Mouse (Mus musculus) midbrain, embryonic 10.5 days (tissue): ENCODE measurements around the gene Clcn1. TPM values are rescaled to one million over a fixed set of nuclear protein-coding genes. Genes with fewer than 3 reads are reported as not detected.
A peak's percentile ranks its signal among the peaks of the same experiment; 100 is the strongest.

Source experiments
- DNase-seq: peaks from one replicate; pipeline ENCODE4 v3.0.0-alpha.2; 2017; ENCODE audit warnings: low spot score
- H3K27ac ChIP-seq: fragments of 300-500 bp; sonication (generic); replicated peaks from 2 replicates; pipeline ENCODE4 v1.5.1; 2016; ENCODE audit warnings: mild to moderate bottlenecking
- H3K27me3 ChIP-seq: fragments of 300-500 bp; sonication (generic); 2 replicates; pipeline ENCODE4 v1.6.1; 2016; ENCODE audit warnings: low read depth, mild to moderate bottlenecking; ENCODE audit not compliant: poor library complexity, severe bottlenecking
- H3K36me3 ChIP-seq: fragments of 300-500 bp; sonication (generic); 2 replicates; pipeline ENCODE4 v1.6.1; 2016; ENCODE audit warnings: mild to moderate bottlenecking, moderate library complexity
- H3K4me1 ChIP-seq: fragments of 300-500 bp; sonication (generic); 2 replicates; pipeline ENCODE4 v1.6.1; 2016
- H3K4me3 ChIP-seq: fragments of 300-500 bp; sonication (generic); 2 replicates; pipeline ENCODE4 v1.5.1; 2016; ENCODE audit warnings: mild to moderate bottlenecking, moderate library complexity
- H3K9me3 ChIP-seq: fragments of 300-500 bp; sonication (generic); replicated peaks from 2 replicates; pipeline ENCODE4 v1.6.1; 2016; ENCODE audit warnings: mild to moderate bottlenecking
- WGBS: fragments of 180-500 bp; shearing (Covaris S2); methylation state at CpG from one replicate; pipeline ENCODE4 v1.1.7; 2016; 5-methylcytosine and 5-hydroxymethylcytosine counted together
- polyA plus RNA-seq: library from polyadenylated mRNA; unstranded; fragments of >200 nt; fragmentation: Nextera tagmentation; extraction: Ambion mirVana; gene quantifications from 2 replicates; pipeline ENCODE4 v1.2.1, GENCODE M21; 2016

Clcn1 gene
- polyA plus RNA-seq: 1.2 and 1.7 TPM in 2 replicates

- Histone ChIP-seq H3K4me1 (no peaks in the 10 kb centered on the region), H3K4me3 (no peak within 1 kb of the TSS), H3K27me3 (no peaks in the 10 kb centered on the region), H3K9me3 (no peaks in the 10 kb centered on the region), H3K27ac (no peak within 1 kb of the TSS), H3K36me3 (peaks cover 79% of the 10 kb centered on the region)
- no peak for DNase-seq
- 89% methylated on average over 5 of the region's 5 CpGs for WGBS
These were observed at the start of gene Clcn1 for GRCm38 (mm10) chr6:42286448-42286847. Gene Clcn1, plus strand, starts transcription at chr6:42286685.

DNA sequence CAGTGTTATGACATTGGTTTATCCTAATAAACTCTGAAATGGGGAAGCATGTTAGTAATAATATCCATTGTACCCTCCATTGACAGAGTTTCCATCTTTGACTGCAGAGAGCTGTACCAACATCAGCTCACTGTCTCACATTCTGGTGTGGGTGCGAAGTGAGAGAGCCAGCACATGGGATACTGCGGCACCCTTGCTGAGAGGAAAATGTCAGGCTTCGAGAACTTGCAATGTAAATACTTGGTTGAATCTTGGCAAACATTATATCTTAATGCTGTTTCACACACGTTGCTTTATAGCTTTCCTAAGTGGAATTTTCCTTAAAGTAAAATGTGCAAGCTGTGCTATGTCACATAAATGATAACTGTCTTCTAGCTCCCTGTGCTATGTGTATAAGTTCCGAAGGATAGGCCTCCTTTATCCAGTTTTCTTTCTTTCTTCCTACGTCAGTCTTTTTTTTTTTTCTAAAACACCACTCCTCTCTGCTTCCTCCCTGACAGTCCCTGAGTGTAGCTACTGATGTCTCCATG, 49.1 kb upstream of the Clcn1 start:
- H3K4me1 ChIP-seq: no peaks in the 10 kb centered on the region
- no peak overlapping the region for H3K4me3 ChIP-seq
- no peaks in the 10 kb centered on the region for H3K36me3 ChIP-seq
- H3K9me3 ChIP-seq: no peaks in the 10 kb centered on the region
- no peak overlapping the region for H3K27ac ChIP-seq
- H3K27me3 ChIP-seq: no peaks in the 10 kb centered on the region
- 74% methylated on average over 6 of the region's 6 CpGs for WGBS
- no peak for DNase-seq

DNA sequence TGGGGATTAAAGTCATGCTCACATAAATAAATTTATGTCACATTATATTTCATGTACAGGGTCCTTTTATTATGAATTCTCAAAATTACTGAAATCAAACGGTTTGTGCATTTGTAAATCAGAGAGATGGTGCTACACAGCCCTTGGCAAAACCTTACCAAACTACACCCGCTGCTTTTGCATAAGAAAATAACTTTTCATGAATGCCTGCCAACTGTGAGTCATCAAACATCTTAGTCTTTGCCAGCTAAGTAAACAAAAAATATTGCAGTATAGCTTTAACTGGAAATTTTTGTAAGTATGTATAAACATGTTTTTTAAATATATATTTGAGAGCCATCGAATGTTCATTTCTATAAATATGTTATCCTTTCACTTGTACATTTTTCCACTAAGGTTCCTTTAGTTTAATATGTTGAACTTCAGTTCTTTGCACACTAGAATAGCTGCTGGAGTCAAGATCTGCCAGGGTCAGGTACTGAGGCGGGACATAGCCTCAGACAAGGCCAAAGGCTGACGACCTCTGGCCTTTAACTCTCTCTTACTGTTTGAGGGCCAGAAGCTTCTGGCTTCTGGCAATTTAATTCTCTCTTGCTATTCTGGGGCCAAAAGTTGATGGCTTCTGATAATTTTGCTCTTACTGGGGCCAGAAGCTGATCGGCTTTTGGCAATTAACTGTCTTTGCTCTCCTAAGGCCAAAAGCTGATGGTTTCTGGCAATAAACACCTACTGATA, 45.0 kb upstream of the Clcn1 start:
- Histone ChIP-seq H3K36me3 (no peaks in the 10 kb centered on the region), H3K4me1 (peaks cover 9% of the 10 kb centered on the region), H3K27me3 (peaks cover 11% of the 10 kb centered on the region), H3K4me3 (no peak overlapping the region), H3K27ac (no peak overlapping the region), H3K9me3 (no peaks in the 10 kb centered on the region)
- 82% methylated on average over 6 of the region's 6 CpGs for WGBS
- DNase-seq: no peak

GRCm38 (mm10) chr6:42245711-42246353, 40.7 kb upstream of the Clcn1 start, which contains the start of gene Gstk1:
Gene Gstk1, plus strand, starts transcription at chr6:42245935.
- peak; percentile 82 for DNase-seq
- H3K36me3 ChIP-seq: no peaks in the 10 kb centered on the region
- peaks cover 12% of the 10 kb centered on the region for H3K4me1 ChIP-seq
- H3K4me3 ChIP-seq: peak within 1 kb of the TSS; percentile 64
- WGBS: 4% methylated on average over 28 of the region's 28 CpGs
- no peaks in the 10 kb centered on the region for H3K9me3 ChIP-seq
- H3K27me3 ChIP-seq: peaks cover 21% of the 10 kb centered on the region
- H3K27ac ChIP-seq: peak within 1 kb of the TSS; percentile 73

- Histone ChIP-seq H3K27ac (no peak overlapping the region), H3K36me3 (no peaks in the 10 kb centered on the region), H3K4me3 (peak overlapping the region; percentile 20), H3K9me3 (no peaks in the 10 kb centered on the region), H3K4me1 (peaks cover 12% of the 10 kb centered on the region), H3K27me3 (peaks cover 21% of the 10 kb centered on the region)
- WGBS: 5% methylated on average over 8 of the region's 8 CpGs
- no peak for DNase-seq
These were observed 39.3 kb upstream of the Clcn1 start for GRCm38 (mm10) chr6:42247173-42247572.

DNA sequence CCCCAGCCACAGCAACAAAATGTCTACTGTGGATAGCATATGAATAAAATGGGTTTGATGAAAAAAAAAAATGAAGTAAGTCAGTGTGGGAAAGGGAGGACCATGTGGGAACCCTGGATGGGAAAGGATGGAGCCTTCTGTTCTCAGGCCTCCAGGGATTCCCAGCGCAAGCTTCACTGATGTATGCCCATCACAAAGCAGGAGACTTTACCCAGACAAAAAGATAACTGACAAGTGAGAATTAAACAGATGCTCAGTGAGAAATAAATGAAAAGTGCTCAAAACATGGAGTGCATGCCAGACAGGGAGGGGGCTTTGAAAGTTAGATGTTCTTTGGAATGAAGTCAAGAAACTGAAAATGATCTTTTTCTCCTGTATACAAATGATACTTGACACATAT, 38.5 kb upstream of the Clcn1 start:
- no peak for DNase-seq
- Histone ChIP-seq H3K4me1 (peaks cover 12% of the 10 kb centered on the region), H3K27me3 (peaks cover 21% of the 10 kb centered on the region), H3K27ac (no peak overlapping the region), H3K36me3 (no peaks in the 10 kb centered on the region), H3K9me3 (no peaks in the 10 kb centered on the region), H3K4me3 (no peak overlapping the region)
- 83% methylated on average over 1 of the region's 1 CpGs for WGBS

- Histone ChIP-seq H3K4me3 (no peak overlapping the region), H3K4me1 (peaks cover 3% of the 10 kb centered on the region), H3K27ac (no peak overlapping the region), H3K9me3 (no peaks in the 10 kb centered on the region), H3K27me3 (peaks cover 7% of the 10 kb centered on the region), H3K36me3 (no peaks in the 10 kb centered on the region)
- 88% methylated on average over 4 of the region's 4 CpGs for WGBS
- no peak for DNase-seq
These were observed 34.7 kb upstream of the Clcn1 start for GRCm38 (mm10) chr6:42251791-42252190.

- Histone ChIP-seq H3K27ac (no peak overlapping the region), H3K36me3 (no peaks in the 10 kb centered on the region), H3K27me3 (no peaks in the 10 kb centered on the region), H3K9me3 (no peaks in the 10 kb centered on the region), H3K4me1 (0 out of 2 replicates have a peak, but pooled peaks cover 4% of the 10 kb centered on the region), H3K4me3 (no peak overlapping the region)
- no peak for DNase-seq
- 92% methylated on average over 2 of the region's 2 CpGs for whole genome bisulfite sequencing
These were observed 33.4 kb upstream of the Clcn1 start for GRCm38 (mm10) chr6:42253103-42253502.

GRCm38 (mm10) chr6:42257303-42257863, 29.1 kb upstream of the Clcn1 start:
- WGBS: 27% methylated on average over 11 of the region's 11 CpGs
- Histone ChIP-seq H3K36me3 (no peaks in the 10 kb centered on the region), H3K9me3 (no peaks in the 10 kb centered on the region), H3K4me1 (0 out of 2 replicates have a peak, but pooled peaks cover 4% of the 10 kb centered on the region), H3K27ac (no peak overlapping the region), H3K27me3 (peaks cover 14% of the 10 kb centered on the region), H3K4me3 (no peak overlapping the region)
- peak; percentile 60 for DNase-seq

DNA sequence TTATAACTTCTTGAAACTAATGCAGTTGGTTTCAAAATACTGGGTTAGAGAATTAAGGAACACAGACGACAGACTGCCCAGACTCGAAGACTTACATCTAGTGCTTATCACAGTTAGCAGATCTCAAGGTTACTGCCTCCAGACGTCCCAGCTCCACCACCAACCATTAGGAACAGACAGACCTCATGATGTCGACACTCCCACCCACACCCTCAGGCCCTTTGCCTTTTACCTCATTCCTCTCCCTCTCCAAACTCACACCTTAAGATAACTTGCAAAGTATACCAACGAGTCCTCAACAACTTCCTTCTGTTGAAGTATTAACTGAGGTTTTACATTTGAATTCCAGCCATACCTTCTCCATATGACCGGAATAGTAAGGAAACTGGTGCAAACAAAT, 26.1 kb upstream of the Clcn1 start:
- peaks cover 25% of the 10 kb centered on the region for H3K27me3 ChIP-seq
- no peaks in the 10 kb centered on the region for H3K9me3 ChIP-seq
- peaks cover 8% of the 10 kb centered on the region; the same call in 1 of the 2 replicates for H3K4me1 ChIP-seq
- H3K27ac ChIP-seq: no peak overlapping the region
- no peak overlapping the region for H3K4me3 ChIP-seq
- DNase-seq: no peak
- no peaks in the 10 kb centered on the region for H3K36me3 ChIP-seq
- 80% methylated on average over 6 of the region's 6 CpGs for WGBS

DNA sequence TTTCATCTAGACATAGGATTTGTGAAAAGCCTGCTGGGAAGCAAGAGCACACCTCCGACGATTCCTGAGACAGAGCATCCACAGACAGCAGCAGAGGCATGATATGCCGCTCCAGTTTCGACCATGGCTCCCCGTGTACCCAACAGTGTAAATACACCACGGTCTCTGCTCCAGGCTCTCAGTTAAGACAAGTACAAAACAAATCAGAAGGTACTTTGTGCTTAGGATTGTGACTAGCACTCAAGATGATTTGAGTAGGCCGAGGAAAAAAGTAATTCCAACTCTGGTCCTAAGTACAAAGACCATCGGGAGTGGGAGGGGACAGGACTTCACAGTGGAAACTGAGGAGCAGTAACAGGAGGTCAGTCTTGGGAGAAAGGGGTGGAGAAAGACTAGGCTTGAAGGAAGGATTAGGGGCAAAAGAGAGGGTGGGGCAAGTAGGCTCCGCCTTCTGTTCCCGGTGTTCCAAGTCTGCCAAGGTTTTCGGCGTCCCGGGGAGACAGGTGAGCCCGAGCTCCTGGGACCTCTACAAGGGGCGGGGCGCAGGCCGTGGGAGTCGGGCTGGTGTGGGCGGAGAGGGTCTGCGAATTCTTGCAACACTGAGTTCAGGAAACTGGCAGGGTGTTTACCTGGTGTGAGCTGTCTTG, 24.8 kb upstream of the Clcn1 start, which contains the start of gene Tmem139:
Tmem139 (plus strand) TSS at position 447 of the 647 bp plus-strand sequence.
- no peaks in the 10 kb centered on the region for H3K9me3 ChIP-seq
- no peaks in the 10 kb centered on the region for H3K36me3 ChIP-seq
- WGBS: 20% methylated on average over 20 of the region's 20 CpGs
- no peak for DNase-seq
- H3K27ac ChIP-seq: no peak within 1 kb of the TSS
- peak within 1 kb of the TSS; percentile 21; the same call in 1 of the 2 replicates for H3K4me3 ChIP-seq
- H3K27me3 ChIP-seq: peaks cover 25% of the 10 kb centered on the region
- peaks cover 13% of the 10 kb centered on the region for H3K4me1 ChIP-seq

DNA sequence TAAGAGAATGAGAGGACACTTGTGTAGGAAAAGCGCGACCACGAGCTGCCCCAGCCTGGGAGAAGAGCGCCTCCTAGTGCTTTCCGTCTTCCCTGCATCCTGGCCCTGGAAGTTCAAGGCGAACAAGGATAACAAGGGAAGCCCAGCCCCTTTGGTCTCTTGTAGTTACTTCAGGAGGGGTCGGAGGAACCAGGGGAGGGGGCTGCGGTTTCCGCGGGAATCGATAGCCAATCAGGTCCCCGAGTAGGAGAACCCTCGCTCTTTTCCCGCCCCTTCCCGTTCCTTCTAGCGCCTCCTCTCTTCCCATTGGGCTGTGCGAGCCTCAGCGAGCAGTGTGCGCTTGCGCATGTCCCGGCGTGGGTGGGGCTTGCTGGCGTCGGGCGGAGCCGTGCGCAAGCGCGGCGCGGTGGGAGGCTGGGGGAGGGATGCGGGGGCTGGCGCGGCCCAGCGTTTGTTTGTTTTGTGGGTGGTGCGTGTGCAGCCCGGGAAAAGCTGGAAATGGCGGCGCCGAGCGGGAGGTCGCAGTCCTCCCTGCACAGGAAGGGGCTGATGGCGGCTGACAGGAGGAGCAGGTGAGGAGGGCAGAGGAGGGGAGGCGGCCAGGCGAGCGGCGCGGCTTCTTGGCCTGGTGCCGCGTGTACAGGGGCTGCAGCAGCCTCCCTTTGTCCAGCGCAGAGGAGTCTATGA, 21.7 kb upstream of the Clcn1 start, which contains the start of gene Casp2:
Casp2 (plus strand) TSS at position 360 of the 687 bp plus-strand sequence.
- WGBS: under 1% methylated on average over 44 of the region's 51 CpGs
- Histone ChIP-seq H3K27me3 (peaks cover 25% of the 10 kb centered on the region), H3K9me3 (no peaks in the 10 kb centered on the region), H3K4me3 (peak within 1 kb of the TSS; percentile 85), H3K27ac (peak within 1 kb of the TSS; percentile 98), H3K4me1 (peaks cover 15% of the 10 kb centered on the region), H3K36me3 (peaks cover 27% of the 10 kb centered on the region)
- peak; percentile 100 for DNase-seq
